Mouse (Mus musculus) kidney, embryonic 14.5 days (tissue): ENCODE measurements around the gene Ackr3. TPM values are rescaled to one million over a fixed set of nuclear protein-coding genes. Genes with fewer than 3 reads are reported as not detected.

ENCODE experiments used
- ATAC-seq: fragments of 200-750 bp; cut with Nextera tagmentation; 2 replicates; pipeline ENCODE4 v1.8.0; 2017; ENCODE audit warnings: moderate number of reproducible peaks, mild to moderate bottlenecking, moderate TSS enrichment, moderate library complexity; ENCODE audit not compliant: low FRiP score, low TSS enrichment
- H3K27ac ChIP-seq: fragments of 300-500 bp; sonication (generic); 2 replicates; pipeline ENCODE4 v1.5.1; 2014; ENCODE audit warnings: low read depth, mild to moderate bottlenecking, low read length, moderate library complexity, mixed read lengths
- H3K27me3 ChIP-seq: fragments of 300-500 bp; sonication (generic); 2 replicates; pipeline ENCODE4 v1.6.1; 2014; ENCODE audit warnings: mild to moderate bottlenecking, low read length; ENCODE audit not compliant: control insufficient read depth, insufficient read depth
- H3K36me3 ChIP-seq: fragments of 300-500 bp; sonication (generic); 2 replicates; pipeline ENCODE4 v1.6.1; 2014; ENCODE audit warnings: low read length, mixed read lengths; ENCODE audit not compliant: control insufficient read depth, insufficient read depth
- H3K4me1 ChIP-seq: fragments of 300-500 bp; sonication (generic); 2 replicates; pipeline ENCODE4 v1.6.1; 2014; ENCODE audit warnings: low read length, mixed read lengths; ENCODE audit not compliant: control insufficient read depth, insufficient read depth
- H3K4me2 ChIP-seq: fragments of 300-500 bp; sonication (generic); replicated peaks from 2 replicates; pipeline ENCODE4 v1.6.1; 2014; ENCODE audit warnings: low read depth, mild to moderate bottlenecking, low read length
- H3K4me3 ChIP-seq: fragments of 300-500 bp; sonication (generic); 2 replicates; pipeline ENCODE4 v1.5.1; 2014; ENCODE audit warnings: mild to moderate bottlenecking, low read length
- H3K9ac ChIP-seq: fragments of 300-500 bp; sonication (generic); 2 replicates; pipeline ENCODE4 v1.6.1; 2014; ENCODE audit warnings: low read depth, mild to moderate bottlenecking, low read length, moderate library complexity
- H3K9me3 ChIP-seq: fragments of 300-500 bp; sonication (generic); 2 replicates; pipeline ENCODE4 v1.6.1; 2016; ENCODE audit warnings: low read length; ENCODE audit not compliant: control insufficient read depth
- WGBS: fragments of 180-500 bp; shearing (Covaris S2); extraction: QIAGEN DNeasy Blood & Tissue Kit; methylation state at CpG from one replicate; pipeline ENCODE4 v1.1.7; 2014; 5-methylcytosine and 5-hydroxymethylcytosine counted together
- polyA plus RNA-seq: library from polyadenylated mRNA; unstranded; fragments of >200 nt; fragmentation: Nextera tagmentation; extraction: Ambion mirVana; gene quantifications from 2 replicates; pipeline ENCODE4 v1.2.1, GENCODE M21; 2014

Gene Ackr3
- polyA plus RNA-seq, 1 experiment from 2014 or later = 56.4 TPM

DNA sequence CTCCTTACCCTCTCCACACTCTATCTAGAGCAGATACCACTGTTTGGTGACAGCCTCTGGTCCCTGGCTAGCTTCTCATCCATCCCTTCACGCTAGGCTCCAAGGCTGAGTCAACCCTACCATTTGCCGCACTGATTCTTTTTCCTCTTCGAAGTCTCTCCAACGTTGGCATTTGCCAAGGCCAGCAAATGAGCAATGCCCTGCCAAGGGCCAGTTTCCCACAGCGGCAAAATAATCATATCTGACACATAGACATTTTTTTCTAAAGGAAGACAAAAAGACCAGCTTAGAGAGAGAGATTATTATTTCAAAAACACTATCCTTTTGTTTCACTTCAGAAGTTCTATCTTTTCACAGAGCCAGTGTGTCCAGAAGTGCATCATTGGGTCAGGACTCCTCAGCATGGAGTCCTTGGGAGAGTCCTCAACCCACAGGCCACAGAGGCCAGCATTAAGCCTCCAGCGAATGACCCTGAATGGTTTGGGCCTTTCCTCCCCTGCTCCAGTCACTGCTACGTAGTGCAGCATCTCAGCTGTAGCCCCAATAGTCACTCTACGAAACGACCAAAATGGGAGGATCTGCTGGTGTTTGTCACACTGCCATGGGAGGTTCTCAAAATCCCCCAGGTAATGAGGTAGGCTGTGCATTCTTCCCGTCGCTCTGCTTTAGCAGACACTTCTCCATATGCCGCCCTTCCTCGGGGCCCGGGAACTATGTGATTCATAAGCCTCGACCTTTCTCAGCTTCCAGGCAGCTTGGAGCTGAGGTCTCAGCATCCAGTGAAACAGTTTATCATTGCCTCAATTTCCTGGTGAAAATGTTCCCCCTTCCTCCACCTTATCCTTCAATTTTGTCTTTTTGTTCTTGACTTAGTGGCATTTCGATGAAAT is 35.8 kb downstream of the Ackr3 start:
- H3K4me1 ChIP-seq = no peaks in the 10 kb centered on the region
- WGBS = 85% methylated on average over 16 of the region's 16 CpGs
- no peaks in the 10 kb centered on the region for H3K9me3 ChIP-seq
- no peak overlapping the region for H3K4me2 ChIP-seq
- no peaks in the 10 kb centered on the region for H3K27me3 ChIP-seq
- no peak overlapping the region for H3K27ac ChIP-seq
- no peak for ATAC-seq
- no peaks in the 10 kb centered on the region for H3K36me3 ChIP-seq
- no peak overlapping the region for H3K9ac ChIP-seq
- H3K4me3 ChIP-seq = no peak overlapping the region

DNA sequence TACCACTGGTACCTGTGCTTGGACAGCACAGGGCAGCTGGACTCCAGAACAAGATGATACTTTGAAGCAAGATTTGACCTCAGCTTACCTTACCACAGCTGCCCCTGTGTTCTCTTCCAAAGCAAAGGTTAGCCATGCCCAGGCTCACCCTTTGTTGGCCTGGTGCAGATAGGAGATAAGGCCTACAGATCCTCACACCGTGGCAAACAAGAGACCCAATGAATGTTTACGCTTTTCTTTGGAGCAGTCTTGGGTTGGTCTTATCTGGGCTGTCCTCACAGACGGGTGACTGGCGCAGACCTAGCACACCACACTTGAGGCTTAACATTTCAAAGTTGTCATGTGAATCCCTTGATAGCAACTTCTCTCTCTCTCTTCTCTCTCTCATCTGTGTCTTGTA is 36.5 kb downstream of the Ackr3 start:
- Histone ChIP-seq H3K4me2 (no peak overlapping the region), H3K36me3 (no peaks in the 10 kb centered on the region), H3K27ac (no peak overlapping the region), H3K9ac (no peak overlapping the region), H3K4me3 (no peak overlapping the region), H3K27me3 (no peaks in the 10 kb centered on the region), H3K4me1 (no peaks in the 10 kb centered on the region), H3K9me3 (no peaks in the 10 kb centered on the region)
- whole genome bisulfite sequencing = 92% methylated on average over 4 of the region's 4 CpGs
- no peak for ATAC-seq

DNA sequence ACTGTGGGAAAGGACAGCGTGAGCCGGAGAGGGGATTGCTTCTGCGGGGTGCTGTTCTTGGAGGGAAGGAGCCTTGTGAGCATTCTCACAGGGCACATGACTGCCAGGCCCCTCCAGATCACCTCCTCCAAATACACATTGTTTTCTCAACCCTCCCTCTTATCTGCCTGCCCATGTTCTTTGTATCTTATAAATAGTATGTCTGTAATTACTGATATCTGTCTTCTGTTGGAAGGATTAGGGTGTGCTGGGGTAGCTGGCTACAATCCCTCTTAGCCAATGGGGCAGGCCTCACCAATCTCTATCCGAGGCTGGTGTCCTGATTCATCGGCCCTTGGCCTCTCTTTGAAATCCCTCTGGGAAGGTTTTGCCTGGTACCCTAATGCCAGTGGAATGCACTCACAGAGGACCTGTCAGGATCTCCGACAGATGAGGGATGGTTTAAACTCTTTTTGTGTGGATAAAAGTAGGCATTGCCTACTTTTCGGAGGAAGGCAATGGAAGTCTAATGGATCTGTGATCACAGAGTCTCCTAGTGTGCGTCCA is 38.7 kb downstream of the Ackr3 start:
- Histone ChIP-seq H3K27me3 (no peaks in the 10 kb centered on the region), H3K4me1 (no peaks in the 10 kb centered on the region), H3K4me2 (no peak overlapping the region), H3K27ac (no peak overlapping the region), H3K4me3 (no peak overlapping the region), H3K9ac (no peak overlapping the region), H3K9me3 (no peaks in the 10 kb centered on the region), H3K36me3 (no peaks in the 10 kb centered on the region)
- 89% methylated on average over 8 of the region's 8 CpGs for WGBS
- ATAC-seq = no peak

DNA sequence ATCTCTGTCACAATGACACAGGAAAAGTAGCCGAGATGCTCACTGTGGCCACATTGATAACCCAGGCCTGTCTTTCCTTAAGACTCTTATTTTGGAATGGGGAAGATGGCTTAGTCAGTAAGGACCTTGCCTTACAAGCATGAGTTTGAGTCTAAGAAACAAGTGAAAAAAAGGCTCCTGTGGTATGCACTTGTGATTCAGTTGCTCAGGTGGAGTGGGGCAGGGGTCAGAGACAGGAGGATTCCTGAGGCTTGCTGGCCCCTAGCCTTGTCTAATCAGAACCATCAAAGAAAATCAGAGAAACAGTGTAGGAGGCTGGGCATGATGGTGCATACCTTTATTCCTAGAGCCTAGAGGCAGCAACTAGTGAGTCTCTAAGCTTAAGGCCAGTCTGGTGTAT is 40.8 kb downstream of the Ackr3 start:
- H3K9ac ChIP-seq = no peak overlapping the region
- H3K36me3 ChIP-seq = no peaks in the 10 kb centered on the region
- no peak overlapping the region for H3K27ac ChIP-seq
- no peaks in the 10 kb centered on the region for H3K27me3 ChIP-seq
- 91% methylated on average over 1 of the region's 1 CpGs for WGBS
- H3K4me1 ChIP-seq = no peaks in the 10 kb centered on the region
- no peak for ATAC-seq
- H3K9me3 ChIP-seq = no peaks in the 10 kb centered on the region
- no peak overlapping the region for H3K4me2 ChIP-seq
- H3K4me3 ChIP-seq = no peak overlapping the region

DNA sequence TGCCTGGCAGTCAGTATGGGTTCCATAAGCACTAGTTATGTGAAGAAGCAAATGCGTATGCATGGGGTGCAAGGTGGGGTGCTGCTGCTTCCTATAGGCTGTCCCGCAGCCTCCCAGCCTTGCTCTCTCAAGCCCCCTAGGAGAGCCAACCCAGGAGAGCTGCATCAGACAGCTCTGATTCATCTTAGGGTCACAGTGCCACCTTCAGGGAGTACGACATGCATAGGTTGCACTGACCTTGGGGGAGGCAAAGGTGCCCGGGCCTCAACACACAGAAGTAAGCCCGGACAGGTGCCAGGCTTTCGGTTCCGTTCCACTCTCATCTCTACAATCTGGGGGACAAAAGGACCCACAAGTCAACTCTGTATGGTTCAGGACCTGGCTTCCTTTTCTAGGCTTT is 41.8 kb downstream of the Ackr3 start:
- Histone ChIP-seq H3K27ac (no peak overlapping the region), H3K9ac (no peak overlapping the region), H3K36me3 (no peaks in the 10 kb centered on the region), H3K4me2 (no peak overlapping the region), H3K4me1 (peaks cover 3% of the 10 kb centered on the region), H3K4me3 (no peak overlapping the region), H3K27me3 (no peaks in the 10 kb centered on the region), H3K9me3 (no peaks in the 10 kb centered on the region)
- ATAC-seq = no peak
- WGBS = 72% methylated on average over 7 of the region's 7 CpGs

DNA sequence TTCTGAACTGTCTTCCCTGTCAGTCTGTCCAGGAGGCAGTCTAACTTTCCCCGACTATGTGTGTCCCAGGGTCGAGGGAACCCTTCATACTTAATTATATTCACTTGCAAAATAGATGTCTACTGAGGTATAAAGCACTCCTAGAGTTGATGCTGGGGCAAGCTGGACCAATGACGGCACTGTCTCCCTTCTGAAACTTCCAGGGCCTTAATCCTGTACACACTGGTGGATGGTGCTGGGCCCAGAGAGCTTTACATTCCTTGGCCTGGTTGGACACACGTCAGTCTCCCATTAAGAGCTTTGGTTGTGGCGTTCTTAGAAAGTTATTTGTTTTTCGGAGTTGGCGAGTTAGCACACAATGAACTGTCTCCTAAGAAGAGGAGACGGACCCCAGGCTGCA is 42.3 kb downstream of the Ackr3 start:
- Histone ChIP-seq H3K4me3 (no peak overlapping the region), H3K27ac (no peak overlapping the region), H3K4me2 (no peak overlapping the region), H3K27me3 (no peaks in the 10 kb centered on the region), H3K9ac (no peak overlapping the region), H3K36me3 (no peaks in the 10 kb centered on the region), H3K4me1 (peaks cover 8% of the 10 kb centered on the region), H3K9me3 (no peaks in the 10 kb centered on the region)
- no peak for ATAC-seq
- 82% methylated on average over 8 of the region's 8 CpGs for WGBS

DNA sequence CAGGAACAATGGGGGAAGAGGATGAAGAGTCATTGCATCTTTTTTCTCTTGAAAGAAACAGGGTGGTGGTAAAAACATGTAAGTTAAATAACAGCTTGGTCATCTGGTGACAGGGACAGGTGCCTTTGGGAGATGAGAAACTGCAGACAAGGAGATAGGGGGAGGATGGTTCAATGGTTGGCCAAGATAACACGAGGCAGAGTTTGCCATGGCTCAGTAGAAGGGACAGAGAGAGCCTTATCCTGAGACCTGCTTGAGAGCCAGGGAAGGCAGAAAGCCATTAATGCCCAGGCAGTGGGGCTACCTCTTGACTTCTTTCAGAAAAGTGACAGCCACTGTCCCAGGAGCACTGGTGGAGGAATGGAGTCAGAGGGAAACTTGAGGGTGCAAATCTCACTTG is 43.0 kb downstream of the Ackr3 start:
- no peak overlapping the region for H3K27ac ChIP-seq
- no peaks in the 10 kb centered on the region for H3K27me3 ChIP-seq
- ATAC-seq = no peak
- H3K4me2 ChIP-seq = no peak overlapping the region
- no peaks in the 10 kb centered on the region for H3K36me3 ChIP-seq
- no peaks in the 10 kb centered on the region for H3K9me3 ChIP-seq
- no peak overlapping the region for H3K9ac ChIP-seq
- peaks cover 10% of the 10 kb centered on the region for H3K4me1 ChIP-seq
- 67% methylated on average over 1 of the region's 1 CpGs for WGBS
- H3K4me3 ChIP-seq = no peak overlapping the region

DNA sequence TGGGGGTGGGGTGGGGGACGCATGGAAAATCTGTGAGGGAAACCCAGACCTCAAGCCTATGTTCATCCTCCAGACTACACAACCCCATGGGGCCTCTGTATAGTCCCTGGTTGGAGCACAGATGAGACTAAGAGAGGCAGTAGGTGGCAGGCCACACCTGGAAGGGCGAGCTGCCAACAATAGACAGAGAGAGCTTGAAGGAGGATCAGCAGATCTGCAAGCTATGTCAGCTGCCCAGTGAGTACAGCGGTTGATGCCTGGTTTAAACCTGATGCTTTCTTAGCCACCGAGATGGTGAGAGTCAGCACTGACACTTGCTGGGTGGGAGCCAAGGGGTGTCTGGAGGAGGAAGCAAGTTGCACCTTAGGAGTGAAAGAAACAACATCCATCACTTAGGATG is 43.5 kb downstream of the Ackr3 start:
- no peak for ATAC-seq

DNA sequence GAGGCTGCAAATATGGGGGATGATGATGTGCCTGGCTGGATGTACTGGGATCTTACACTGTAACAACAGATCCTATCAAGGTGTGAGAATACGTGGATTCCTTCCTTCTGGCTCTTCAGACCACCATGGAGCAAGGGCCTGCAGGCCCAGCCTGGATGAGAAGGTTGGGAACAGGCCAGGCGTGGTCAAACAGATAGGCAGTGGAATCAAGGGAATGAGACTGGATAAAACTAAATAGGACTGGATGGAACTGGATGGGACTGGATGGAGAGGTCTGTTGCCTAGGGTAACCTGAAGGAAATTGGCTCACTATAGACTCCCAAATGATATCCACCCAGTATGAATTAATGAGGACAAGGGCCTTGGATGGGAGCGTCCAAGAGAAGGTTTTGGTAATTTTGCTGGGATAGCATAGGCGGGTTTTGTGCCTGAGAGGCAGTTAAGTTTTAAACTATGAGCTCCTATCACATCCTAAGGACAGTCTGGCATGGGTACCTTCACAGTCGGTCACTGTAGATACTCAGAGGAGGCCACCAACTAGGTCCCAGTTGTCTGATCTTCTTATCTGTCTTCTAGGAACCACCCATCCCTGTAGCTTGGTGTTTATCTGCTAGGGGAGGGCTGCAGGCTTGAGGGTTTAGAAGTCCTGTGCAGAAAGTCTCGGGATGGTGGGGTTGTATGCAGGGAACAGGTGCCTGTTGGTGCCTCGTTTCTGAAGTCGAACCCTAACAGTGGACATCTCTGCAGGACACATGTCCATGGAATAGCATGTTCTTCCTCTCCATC is 44.2 kb downstream of the Ackr3 start:
- H3K4me3 ChIP-seq = no peak overlapping the region
- 88% methylated on average over 8 of the region's 8 CpGs for WGBS
- ATAC-seq = no peak
- no peaks in the 10 kb centered on the region for H3K9me3 ChIP-seq
- no peak overlapping the region for H3K27ac ChIP-seq
- H3K4me1 ChIP-seq = peaks cover 10% of the 10 kb centered on the region
- no peak overlapping the region for H3K9ac ChIP-seq
- no peaks in the 10 kb centered on the region for H3K36me3 ChIP-seq
- no peaks in the 10 kb centered on the region for H3K27me3 ChIP-seq
- no peak overlapping the region for H3K4me2 ChIP-seq

More for the DNA sequence above, 43.5 kb downstream of the Ackr3 start:
- Histone ChIP-seq H3K4me3 (no peak overlapping the region), H3K27me3 (no peaks in the 10 kb centered on the region), H3K9me3 (no peaks in the 10 kb centered on the region), H3K27ac (no peak overlapping the region), H3K9ac (no peak overlapping the region), H3K36me3 (no peaks in the 10 kb centered on the region), H3K4me2 (no peak overlapping the region), H3K4me1 (peaks cover 10% of the 10 kb centered on the region)
- WGBS = 70% methylated on average over 4 of the region's 4 CpGs
